Mouse (Mus musculus): Measurements from ENCODE around the gene Aox1. TPM values are rescaled to one million over a fixed set of nuclear protein-coding genes. Genes with fewer than 3 reads are reported as not detected.

The Aox1 gene
- polyA plus RNA-seq, 2 experiments: 0.16 to 0.32 TPM

DNA sequence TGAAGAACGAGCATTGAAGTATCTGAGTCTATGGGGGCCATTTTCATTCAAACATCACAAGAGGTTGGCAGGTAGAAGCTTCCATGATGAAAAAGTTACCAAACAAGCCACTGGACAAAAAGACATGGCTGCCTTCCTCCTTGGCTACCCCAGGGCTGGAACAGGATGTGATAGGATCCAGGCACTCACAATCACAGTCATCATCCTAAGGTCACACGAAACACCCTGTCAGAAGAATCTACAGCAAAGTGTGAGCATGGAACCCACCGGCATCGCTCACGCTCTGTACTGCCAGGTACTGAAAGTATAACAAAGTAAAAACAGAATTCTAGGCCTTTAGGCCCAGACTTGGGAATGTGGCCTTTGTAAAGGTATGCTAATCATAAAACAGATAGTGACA, 80.5 kb downstream of the Aox1 start:
- no peak for TF ChIP-seq EP300 (IDR thresholded peaks at IDR 0.05; ENCODE audit: low read depth)
- TF ChIP-seq CTCF (IDR thresholded peaks at IDR 0.05; ENCODE audit: low read depth): no peak
- 77% methylated on average over 5 of the region's 5 CpGs for WGBS (ENCODE audit: insufficient replicate concordance)

DNA sequence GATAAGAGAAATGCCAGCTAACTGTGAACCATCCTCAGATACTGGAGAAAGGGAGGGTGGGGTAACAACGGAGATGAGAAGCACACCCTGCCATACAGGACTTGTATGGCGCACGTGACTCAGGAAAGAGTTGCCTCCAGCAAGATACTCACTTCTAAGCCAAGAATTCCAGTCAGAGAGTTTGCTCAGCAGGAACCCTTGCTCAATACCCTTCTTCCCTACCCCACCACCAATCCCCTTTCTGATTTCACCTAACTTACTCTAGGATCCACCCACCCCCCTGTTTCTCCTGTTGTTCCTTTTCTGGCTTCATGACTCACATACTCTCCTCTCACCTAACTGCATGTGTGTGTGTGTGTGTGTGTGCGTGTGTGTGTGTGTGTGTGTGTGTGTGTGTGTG, 81.6 kb downstream of the Aox1 start:
- no peak for TF ChIP-seq EP300 (IDR thresholded peaks at IDR 0.05; ENCODE audit: low read depth)
- no peak for TF ChIP-seq CTCF (IDR thresholded peaks at IDR 0.05; ENCODE audit: low read depth)
- DNase-seq (ENCODE audit: low read depth in 3 of 3, low spot score in 3 of 3) (no peak), ATAC-seq (ENCODE audit: insufficient read depth) (no peak)
- H3K4me2 ChIP-seq (ENCODE audit: low read depth): no peak overlapping the region
- H3K9me3 ChIP-seq (ENCODE audit: control insufficient read depth, low read length): no peaks in the 10 kb centered on the region
- no peaks in the 10 kb centered on the region for H3K4me1 ChIP-seq (replicated peaks; ENCODE audit: control insufficient read depth in 2 of 2, insufficient read depth in 2 of 2, low read length in 1 of 2)
- H3K27me3 ChIP-seq (ENCODE audit: control insufficient read depth, insufficient read depth, low read length): no peaks in the 10 kb centered on the region
- H3K36me3 ChIP-seq (replicated peaks; ENCODE audit: control insufficient read depth, insufficient read depth, low read depth): no peaks in the 10 kb centered on the region
- no peak overlapping the region for H3K4me3 ChIP-seq (ENCODE audit: insufficient read depth in 1 of 2, low read depth in 2 of 2, low read length in 2 of 2)
- 62% methylated on average over 4 of the region's 4 CpGs for WGBS (ENCODE audit: insufficient replicate concordance)
- H3K9ac ChIP-seq (replicated peaks): no peak overlapping the region
- no peak overlapping the region for H3K27ac ChIP-seq

More for the DNA sequence above, 80.5 kb downstream of the Aox1 start:
- Histone ChIP-seq H3K4me2 (ENCODE audit: low read depth) (no peak overlapping the region), H3K9ac (replicated peaks) (no peak overlapping the region), H3K36me3 (replicated peaks; ENCODE audit: control insufficient read depth, insufficient read depth, low read depth) (no peaks in the 10 kb centered on the region), H3K9me3 (ENCODE audit: control insufficient read depth, low read length) (no peaks in the 10 kb centered on the region), H3K4me3 (ENCODE audit: insufficient read depth in 1 of 2, low read depth in 2 of 2, low read length in 2 of 2) (no peak overlapping the region), H3K27me3 (ENCODE audit: control insufficient read depth, insufficient read depth, low read length) (no peaks in the 10 kb centered on the region), H3K4me1 (replicated peaks; ENCODE audit: control insufficient read depth in 2 of 2, insufficient read depth in 2 of 2, low read length in 1 of 2) (no peaks in the 10 kb centered on the region), H3K27ac (no peak overlapping the region)
- DNase-seq (ENCODE audit: low read depth in 3 of 3, low spot score in 3 of 3) (no peak), ATAC-seq (ENCODE audit: insufficient read depth) (no peak)

DNA sequence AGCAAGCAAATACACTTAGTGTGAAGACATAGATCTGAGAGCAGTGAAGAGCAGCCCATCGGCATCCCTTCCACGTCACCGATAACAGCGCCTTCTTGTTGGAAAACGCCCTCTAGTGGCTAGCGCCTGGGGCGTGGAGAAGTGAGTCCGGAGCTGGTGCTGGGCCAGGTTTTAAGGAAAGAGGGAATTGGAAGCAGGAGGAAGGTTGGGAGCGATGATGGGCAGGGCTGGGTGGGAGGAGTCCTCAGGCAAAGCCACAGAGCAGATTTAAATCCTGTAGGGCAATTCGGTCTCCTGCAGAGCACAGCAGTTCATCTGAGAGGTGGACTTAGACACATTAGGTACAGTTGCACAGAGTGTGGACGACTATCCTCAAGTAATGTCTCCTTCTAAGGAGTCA, 83.1 kb downstream of the Aox1 start, which contains the start of gene Aox3:
TSS of gene Aox3 (plus strand) at position 251 of the 400 bp plus-strand sequence.
- no peak within 1 kb of the TSS for H3K9ac ChIP-seq (replicated peaks)
- 19% methylated on average over 11 of the region's 11 CpGs for WGBS (ENCODE audit: insufficient replicate concordance)
- TF ChIP-seq CTCF (IDR thresholded peaks at IDR 0.05; ENCODE audit: low read depth) (peak; percentile 73), EP300 (IDR thresholded peaks at IDR 0.05; ENCODE audit: low read depth) (no peak)
- H3K27ac ChIP-seq: no peak within 1 kb of the TSS
- no peak within 1 kb of the TSS for H3K4me2 ChIP-seq (ENCODE audit: low read depth)
- DNase-seq (ENCODE audit: low read depth in 3 of 3, low spot score in 3 of 3): peak in 1 of 3 experiments; percentile 14
- no peaks in the 10 kb centered on the region for H3K27me3 ChIP-seq (ENCODE audit: control insufficient read depth, insufficient read depth, low read length)
- ATAC-seq (ENCODE audit: insufficient read depth): no peak
- no peaks in the 10 kb centered on the region for H3K9me3 ChIP-seq (ENCODE audit: control insufficient read depth, low read length)
- H3K4me1 ChIP-seq (replicated peaks; ENCODE audit: control insufficient read depth in 2 of 2, insufficient read depth in 2 of 2, low read length in 1 of 2): no peaks in the 10 kb centered on the region
- H3K36me3 ChIP-seq (replicated peaks; ENCODE audit: control insufficient read depth, insufficient read depth, low read depth): no peaks in the 10 kb centered on the region
- no peak within 1 kb of the TSS for H3K4me3 ChIP-seq (ENCODE audit: insufficient read depth in 1 of 2, low read depth in 2 of 2, low read length in 2 of 2)

DNA sequence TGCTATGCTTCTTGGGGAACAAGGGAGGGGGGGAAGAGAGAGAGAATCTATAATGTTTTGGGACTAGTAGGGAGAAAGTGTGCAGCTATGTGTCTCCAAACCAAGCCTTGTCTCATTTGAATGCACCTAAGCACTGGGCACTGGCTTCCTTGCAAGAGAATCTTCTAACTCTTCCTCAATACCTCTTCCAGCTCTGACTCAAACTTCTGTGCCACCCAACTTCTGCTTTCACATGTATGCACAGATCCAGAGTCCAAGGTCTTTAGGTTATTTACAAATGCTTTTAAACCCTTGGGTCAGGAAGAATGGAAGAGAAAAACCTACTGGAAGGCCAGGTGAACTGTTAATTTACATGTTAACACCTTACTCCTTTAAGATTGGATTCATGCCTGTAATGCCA, 83.7 kb downstream of the Aox1 start:
- TF ChIP-seq CTCF (IDR thresholded peaks at IDR 0.05; ENCODE audit: low read depth): no peak
- TF ChIP-seq EP300 (IDR thresholded peaks at IDR 0.05; ENCODE audit: low read depth): no peak
- no peaks in the 10 kb centered on the region for H3K36me3 ChIP-seq (replicated peaks; ENCODE audit: control insufficient read depth, insufficient read depth, low read depth)
- DNase-seq (ENCODE audit: low read depth in 3 of 3, low spot score in 3 of 3) (no peak), ATAC-seq (ENCODE audit: insufficient read depth) (no peak)
- H3K27me3 ChIP-seq (ENCODE audit: control insufficient read depth, insufficient read depth, low read length): no peaks in the 10 kb centered on the region
- H3K27ac ChIP-seq: no peak overlapping the region
- H3K4me1 ChIP-seq (replicated peaks; ENCODE audit: control insufficient read depth in 2 of 2, insufficient read depth in 2 of 2, low read length in 1 of 2): no peaks in the 10 kb centered on the region
- H3K9me3 ChIP-seq (ENCODE audit: control insufficient read depth, low read length): no peaks in the 10 kb centered on the region
- no peak overlapping the region for H3K4me3 ChIP-seq (ENCODE audit: insufficient read depth in 1 of 2, low read depth in 2 of 2, low read length in 2 of 2)
- H3K9ac ChIP-seq (replicated peaks): no peak overlapping the region
- no peak overlapping the region for H3K4me2 ChIP-seq (ENCODE audit: low read depth)

DNA sequence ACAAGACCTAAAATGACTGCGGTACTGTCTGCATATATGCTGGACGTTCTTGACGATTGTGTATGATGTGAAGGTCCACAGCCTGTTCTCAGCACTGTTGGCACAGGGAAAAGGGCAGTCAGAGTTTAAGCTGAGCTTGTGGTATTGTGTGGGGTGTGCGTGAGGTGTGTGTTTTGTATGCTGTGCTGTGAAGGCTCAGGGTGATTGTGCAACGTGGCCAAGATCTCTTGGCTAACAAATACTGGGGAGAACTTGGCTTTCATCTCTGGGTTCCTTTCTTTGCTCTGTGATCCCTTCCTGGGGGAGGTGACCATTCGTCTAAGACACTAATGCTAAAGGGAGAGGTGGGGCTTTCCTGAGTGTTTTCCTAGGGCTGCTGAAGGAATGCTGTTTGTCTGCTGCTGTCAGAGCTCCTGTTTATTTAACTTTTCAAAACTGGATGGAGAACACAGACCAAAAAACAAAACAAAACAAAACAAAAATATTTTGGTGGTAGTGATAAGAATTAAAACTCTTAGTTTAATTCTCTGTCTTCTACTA, 84.4 kb downstream of the Aox1 start:
- no peak for DNase-seq (ENCODE audit: low read depth in 3 of 3, low spot score in 3 of 3)
- no peaks in the 10 kb centered on the region for H3K36me3 ChIP-seq (replicated peaks; ENCODE audit: control insufficient read depth, insufficient read depth, low read depth)
- H3K27ac ChIP-seq: no peak overlapping the region
- no peaks in the 10 kb centered on the region for H3K4me1 ChIP-seq (replicated peaks; ENCODE audit: control insufficient read depth in 2 of 2, insufficient read depth in 2 of 2, low read length in 1 of 2)
- H3K4me2 ChIP-seq (ENCODE audit: low read depth): no peak overlapping the region
- ATAC-seq (ENCODE audit: insufficient read depth): no peak
- H3K9me3 ChIP-seq (ENCODE audit: control insufficient read depth, low read length): no peaks in the 10 kb centered on the region
- no peaks in the 10 kb centered on the region for H3K27me3 ChIP-seq (ENCODE audit: control insufficient read depth, insufficient read depth, low read length)
- no peak overlapping the region for H3K4me3 ChIP-seq (ENCODE audit: insufficient read depth in 1 of 2, low read depth in 2 of 2, low read length in 2 of 2)
- TF ChIP-seq EP300 (IDR thresholded peaks at IDR 0.05; ENCODE audit: low read depth) (no peak), CTCF (IDR thresholded peaks at IDR 0.05; ENCODE audit: low read depth) (no peak)
- 53% methylated on average over 6 of the region's 6 CpGs for WGBS (ENCODE audit: insufficient replicate concordance)
- H3K9ac ChIP-seq (replicated peaks): no peak overlapping the region

Data from liver, embryonic 14.5 days (tissue).